Mouse (Mus musculus) hematopoietic stem cell, adult 5-6 weeks (primary cell): Measurements from ENCODE around the gene Mospd2. TPM values are rescaled to one million over a fixed set of nuclear protein-coding genes. Genes with fewer than 3 reads are reported as not detected.

Experiments used
- ATAC-seq, 2 experiments: fragments of 125-278 bp in 1 of 2; replicated peaks in 1 of 2; 2 replicates each; pipeline ENCODE4 v1.8.0; 2016 to 2017; ENCODE audit warnings: inconsistent platforms in 2 of 2, mild to moderate bottlenecking in 2 of 2, moderate number of reproducible peaks in 2 of 2, low read depth in 1 of 2, moderate TSS enrichment in 1 of 2; ENCODE audit not compliant: low FRiP score in 2 of 2, poor library complexity in 2 of 2, severe bottlenecking in 2 of 2, insufficient read depth in 1 of 2, low TSS enrichment in 1 of 2
- total RNA-seq: library from RNA; stranded (forward); fragments of 172-1452, 232-1000 nt; gene quantifications from 2 replicates; pipeline ENCODE4 v1.2.3, GENCODE M21; 2017

The Mospd2 gene
- 37.4 and 41.2 TPM in 2 replicates for total RNA-seq

- ATAC-seq: peak; percentile 99 to 100
These were observed at the start of gene Mospd2, which contains the start of gene Fancb for GRCm38 (mm10) chrX:164980193-164980775. Mospd2 (minus strand) TSS chrX:164980375. Fancb (plus strand) TSS chrX:164980592.

GRCm38 (mm10) chrX:165004779-165005324 is 24.7 kb upstream of the Mospd2 start, which contains the start of gene Gm17604:
Gm17604 (minus strand) TSS chrX:165004829.
- no peak for ATAC-seq

GRCm38 (mm10) chrX:165003141-165003540 is 23.0 kb upstream of the Mospd2 start:
- no peak for ATAC-seq

- ATAC-seq: no peak
These were observed 1.3 kb downstream of the Mospd2 start for GRCm38 (mm10) chrX:164978866-164979265.

GRCm38 (mm10) chrX:164971206-164971605 is 9.0 kb downstream of the Mospd2 start:
- ATAC-seq: no peak

GRCm38 (mm10) chrX:164965750-164966448 is 14.3 kb downstream of the Mospd2 start:
- peak; percentile 68 to 69; a peak in 3 of 4 replicates for ATAC-seq

- no peak for ATAC-seq
These were observed 27.4 kb downstream of the Mospd2 start for GRCm38 (mm10) chrX:164952601-164953375.

- peak; percentile 48 to 75 for ATAC-seq
These were observed 28.2 kb downstream of the Mospd2 start for GRCm38 (mm10) chrX:164951858-164952576.

- peak; percentile 12 to 32; a peak in 2 of 4 replicates for ATAC-seq
These were observed 38.6 kb downstream of the Mospd2 start for GRCm38 (mm10) chrX:164941540-164941939.

GRCm38 (mm10) chrX:164912993-164913392 is 67.2 kb downstream of the Mospd2 start:
- no peak for ATAC-seq

GRCm38 (mm10) chrX:164912186-164912585 is 68.0 kb downstream of the Mospd2 start:
- ATAC-seq: no peak

GRCm38 (mm10) chrX:164901847-164902246 is 78.3 kb downstream of the Mospd2 start:
- ATAC-seq: no peak

- no peak for ATAC-seq
These were observed 80.4 kb downstream of the Mospd2 start for GRCm38 (mm10) chrX:164899805-164900204.

- ATAC-seq: no peak
These were observed 93.9 kb downstream of the Mospd2 start for GRCm38 (mm10) chrX:164886260-164886659.
